Mouse (Mus musculus) liver, embryonic 12.5 days (tissue): ENCODE data around the gene 9630041A04Rik. TPM values are rescaled to one million over a fixed set of nuclear protein-coding genes. Genes with fewer than 3 reads are reported as not detected.

ENCODE experiments used
- ATAC-seq: fragments of 200-750 bp; cut with Nextera tagmentation; 2 replicates; pipeline ENCODE4 v1.8.0; 2017; ENCODE audit warnings: moderate number of reproducible peaks, mild to moderate bottlenecking, moderate library complexity
- H3K27ac ChIP-seq: fragments of 300-500 bp; sonication (generic); 2 replicates; pipeline ENCODE4 v1.5.1; 2016; ENCODE audit warnings: mild to moderate bottlenecking
- H3K27me3 ChIP-seq: fragments of 300-500 bp; sonication (generic); replicated peaks from 2 replicates; pipeline ENCODE4 v1.6.1; 2016; ENCODE audit warnings: mild to moderate bottlenecking, moderate library complexity
- H3K36me3 ChIP-seq: fragments of 300-500 bp; sonication (generic); 2 replicates; pipeline ENCODE4 v1.6.1; 2016; ENCODE audit warnings: mild to moderate bottlenecking, moderate library complexity
- H3K4me1 ChIP-seq: fragments of 300-500 bp; sonication (generic); 2 replicates; pipeline ENCODE4 v1.6.1; 2016
- H3K4me2 ChIP-seq: fragments of 300-500 bp; sonication (generic); 2 replicates; pipeline ENCODE4 v1.6.1; 2016; ENCODE audit warnings: mild to moderate bottlenecking, moderate library complexity
- H3K4me3 ChIP-seq: fragments of 300-500 bp; sonication (generic); 2 replicates; pipeline ENCODE4 v1.5.1; 2016; ENCODE audit warnings: mild to moderate bottlenecking, moderate library complexity
- H3K9ac ChIP-seq: fragments of 300-500 bp; sonication (generic); 2 replicates; pipeline ENCODE4 v1.6.1; 2016; ENCODE audit warnings: mild to moderate bottlenecking, moderate library complexity
- H3K9me3 ChIP-seq: fragments of 300-500 bp; sonication (generic); replicated peaks from 2 replicates; pipeline ENCODE4 v1.6.1; 2016; ENCODE audit warnings: mild to moderate bottlenecking, moderate library complexity
- WGBS: fragments of 180-500 bp; shearing (Covaris S2); methylation state at CpG from one replicate; pipeline ENCODE4 v1.1.7; 2016; ENCODE audit not compliant: insufficient replicate concordance; 5-methylcytosine and 5-hydroxymethylcytosine counted together
- polyA plus RNA-seq: library from polyadenylated mRNA; unstranded; fragments of >200 nt; fragmentation: Nextera tagmentation; extraction: Ambion mirVana; gene quantifications from 2 replicates; pipeline ENCODE4 v1.2.1, GENCODE M21; 2016

9630041A04Rik gene
- polyA plus RNA-seq, 1 experiment from 2014 or later, result not detected

DNA sequence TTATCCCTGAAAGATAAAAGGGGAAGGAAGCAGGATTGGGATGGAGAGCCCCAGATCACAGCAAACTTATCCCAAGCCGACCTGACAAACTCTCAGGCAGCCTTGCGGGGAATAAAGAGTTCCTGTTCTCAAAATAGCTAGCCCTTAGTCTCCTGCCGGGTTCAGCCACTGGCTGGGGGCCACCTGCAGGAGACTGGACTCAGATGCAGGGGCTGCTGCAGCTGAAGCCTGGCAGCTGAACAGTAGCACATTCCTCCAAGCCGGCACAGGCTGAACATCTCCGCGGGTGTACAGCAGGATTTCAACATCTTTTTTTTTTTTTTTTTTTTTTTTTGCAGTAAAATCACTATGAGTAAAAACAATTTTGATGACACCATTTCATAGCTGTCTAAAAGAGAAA is 110.2 kb downstream of the 9630041A04Rik start:
- no peak overlapping the region for H3K4me3 ChIP-seq
- 30% methylated on average over 6 of the region's 6 CpGs for WGBS
- H3K9ac ChIP-seq, result no peak overlapping the region
- no peaks in the 10 kb centered on the region for H3K36me3 ChIP-seq
- peaks cover 4% of the 10 kb centered on the region; the same call in 1 of the 2 replicates for H3K4me1 ChIP-seq
- no peak overlapping the region for H3K27ac ChIP-seq
- no peaks in the 10 kb centered on the region for H3K9me3 ChIP-seq
- H3K27me3 ChIP-seq, result no peaks in the 10 kb centered on the region; the same call in 1 of the 2 replicates
- ATAC-seq, result no peak
- no peak overlapping the region; the same call in 1 of the 2 replicates for H3K4me2 ChIP-seq

DNA sequence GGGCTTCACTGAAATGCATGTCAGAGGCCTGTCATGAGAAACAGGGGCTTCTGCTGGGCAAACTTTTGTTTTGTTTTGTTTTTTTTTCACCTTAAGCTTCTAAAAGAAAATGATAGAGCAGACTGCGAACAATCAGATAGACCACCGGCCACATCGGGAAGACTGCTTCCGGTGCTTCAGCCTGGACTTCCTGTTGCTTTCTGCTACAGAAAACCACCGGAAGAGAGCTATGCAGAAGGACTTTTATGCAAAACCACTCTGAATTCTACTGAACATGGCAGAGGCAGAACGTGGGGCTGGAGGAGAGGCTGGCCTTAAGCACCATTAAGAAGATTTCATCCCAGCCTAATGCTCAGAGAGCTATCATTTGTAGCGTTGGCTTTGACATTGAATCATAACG is 110.7 kb downstream of the 9630041A04Rik start:
- Histone ChIP-seq H3K36me3 (no peaks in the 10 kb centered on the region), H3K9ac (no peak overlapping the region), H3K27me3 (no peaks in the 10 kb centered on the region; the same call in 1 of the 2 replicates), H3K4me1 (peaks cover 4% of the 10 kb centered on the region; the same call in 1 of the 2 replicates), H3K27ac (no peak overlapping the region), H3K4me2 (peak overlapping the region; percentile 27; the same call in 1 of the 2 replicates), H3K9me3 (no peaks in the 10 kb centered on the region), H3K4me3 (no peak overlapping the region)
- WGBS, result 34% methylated on average over 8 of the region's 8 CpGs
- no peak for ATAC-seq

GRCm38 (mm10) chr9:101976884-101977465 is 115.3 kb downstream of the 9630041A04Rik start:
- H3K4me2 ChIP-seq, result no peak overlapping the region
- 0 out of 2 replicates have a peak, but pooled peaks cover 5% of the 10 kb centered on the region for H3K27me3 ChIP-seq
- no peaks in the 10 kb centered on the region for H3K9me3 ChIP-seq
- no peak for ATAC-seq
- H3K27ac ChIP-seq, result no peak overlapping the region
- H3K4me3 ChIP-seq, result no peak overlapping the region
- peaks cover 4% of the 10 kb centered on the region; the same call in 1 of the 2 replicates for H3K4me1 ChIP-seq
- WGBS, result 69% methylated on average over 4 of the region's 4 CpGs
- H3K9ac ChIP-seq, result no peak overlapping the region
- no peaks in the 10 kb centered on the region for H3K36me3 ChIP-seq

DNA sequence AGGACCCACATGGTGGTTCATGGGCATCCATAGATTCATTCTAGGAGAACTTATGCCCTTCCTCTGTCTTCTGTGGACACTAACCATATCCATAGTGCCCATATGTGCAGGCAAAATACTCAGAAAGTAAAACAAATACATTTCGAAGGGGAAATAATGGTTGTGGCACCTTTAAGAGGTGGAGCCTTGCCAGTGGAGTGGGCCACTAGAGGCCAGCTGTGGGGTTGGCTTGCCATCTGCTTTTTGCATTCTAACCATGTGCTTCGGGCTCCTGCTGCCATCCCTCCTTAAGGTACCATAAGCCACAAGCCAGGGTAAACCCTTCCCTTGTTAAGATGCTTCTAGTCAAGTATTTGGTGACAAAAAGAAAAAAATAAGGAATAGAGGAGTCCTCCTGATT is 119.5 kb downstream of the 9630041A04Rik start:
- H3K4me2 ChIP-seq, result no peak overlapping the region
- no peak overlapping the region for H3K9ac ChIP-seq
- H3K27me3 ChIP-seq, result 0 out of 2 replicates have a peak, but pooled peaks cover 5% of the 10 kb centered on the region
- no peak overlapping the region for H3K27ac ChIP-seq
- no peak for ATAC-seq
- WGBS, result 68% methylated on average over 2 of the region's 2 CpGs
- no peaks in the 10 kb centered on the region for H3K9me3 ChIP-seq
- H3K4me3 ChIP-seq, result no peak overlapping the region
- H3K36me3 ChIP-seq, result no peaks in the 10 kb centered on the region
- peaks cover under 1% of the 10 kb centered on the region for H3K4me1 ChIP-seq

GRCm38 (mm10) chr9:101982378-101982777 is 120.7 kb downstream of the 9630041A04Rik start:
- WGBS, result 66% methylated on average over 7 of the region's 7 CpGs
- no peak for ATAC-seq

DNA sequence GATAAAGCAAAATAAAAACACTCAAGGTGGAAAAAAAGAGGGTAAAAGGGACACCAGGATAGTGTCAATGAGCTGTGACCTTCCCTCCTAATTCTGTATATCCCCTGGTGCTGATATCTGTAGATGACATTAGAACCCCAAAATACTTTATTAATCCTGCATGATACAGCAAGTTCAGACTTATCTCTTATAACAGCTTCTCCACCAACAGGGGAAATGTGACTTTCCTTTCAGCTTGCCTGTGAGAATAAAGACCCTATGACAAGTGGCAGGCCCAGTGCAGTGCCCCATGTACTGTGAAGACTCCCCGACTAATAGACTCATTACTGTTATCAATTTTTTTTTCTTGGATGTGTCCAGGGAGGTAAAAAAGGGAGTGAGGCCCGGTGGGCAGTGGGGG is 125.3 kb downstream of the 9630041A04Rik start:
- H3K4me2 ChIP-seq, result no peak overlapping the region
- H3K36me3 ChIP-seq, result no peaks in the 10 kb centered on the region
- ATAC-seq, result peak; percentile 82
- no peak overlapping the region for H3K9ac ChIP-seq
- no peaks in the 10 kb centered on the region for H3K9me3 ChIP-seq
- H3K4me3 ChIP-seq, result no peak overlapping the region
- H3K4me1 ChIP-seq, result peaks cover 48% of the 10 kb centered on the region
- H3K27ac ChIP-seq, result peak overlapping the region; percentile 37; the same call in 1 of the 2 replicates
- 56% methylated on average over 2 of the region's 2 CpGs for WGBS
- no peaks in the 10 kb centered on the region for H3K27me3 ChIP-seq

More at GRCm38 (mm10) chr9:101982378-101982777, 120.7 kb downstream of the 9630041A04Rik start:
- H3K4me1 ChIP-seq, result peaks cover 13% of the 10 kb centered on the region
- H3K9me3 ChIP-seq, result no peaks in the 10 kb centered on the region
- H3K9ac ChIP-seq, result no peak overlapping the region
- no peak overlapping the region for H3K27ac ChIP-seq
- H3K27me3 ChIP-seq, result 0 out of 2 replicates have a peak, but pooled peaks cover 5% of the 10 kb centered on the region
- H3K36me3 ChIP-seq, result no peaks in the 10 kb centered on the region
- H3K4me2 ChIP-seq, result no peak overlapping the region
- H3K4me3 ChIP-seq, result no peak overlapping the region

- H3K4me2 ChIP-seq, result peak overlapping the region; percentile 43
- WGBS, result 70% methylated on average over 6 of the region's 6 CpGs
- H3K9ac ChIP-seq, result no peak overlapping the region
- H3K4me3 ChIP-seq, result no peak overlapping the region
- no peaks in the 10 kb centered on the region for H3K36me3 ChIP-seq
- H3K27me3 ChIP-seq, result no peaks in the 10 kb centered on the region
- no peak for ATAC-seq
- no peaks in the 10 kb centered on the region for H3K9me3 ChIP-seq
- H3K27ac ChIP-seq, result no peak overlapping the region; the same call in 1 of the 2 replicates
- peaks cover 77% of the 10 kb centered on the region for H3K4me1 ChIP-seq
Measured at GRCm38 (mm10) chr9:101990032-101990431, 128.4 kb downstream of the 9630041A04Rik start.

DNA sequence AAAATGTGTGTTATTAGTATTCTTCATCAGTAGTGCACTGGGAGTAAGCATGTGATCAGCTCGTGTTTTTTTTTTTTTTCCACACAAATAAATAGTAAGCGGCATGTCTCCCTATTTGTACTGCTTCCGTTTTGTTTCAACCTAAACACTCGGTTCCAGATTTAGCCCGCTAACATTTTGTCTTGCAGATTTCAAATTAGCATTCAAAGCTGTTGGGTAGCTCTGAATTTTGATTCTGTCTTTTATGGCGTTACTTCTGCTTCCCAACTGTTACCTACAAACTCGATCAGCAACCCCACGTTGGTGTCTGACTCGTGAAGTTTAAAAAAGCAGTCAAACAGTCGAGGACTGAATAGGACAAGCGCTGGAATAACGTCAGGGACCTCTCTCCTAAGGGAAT is 129.2 kb downstream of the 9630041A04Rik start:
- no peaks in the 10 kb centered on the region for H3K9me3 ChIP-seq
- no peak overlapping the region for H3K27ac ChIP-seq
- no peak for ATAC-seq
- H3K36me3 ChIP-seq, result no peaks in the 10 kb centered on the region
- no peak overlapping the region for H3K4me3 ChIP-seq
- no peaks in the 10 kb centered on the region for H3K27me3 ChIP-seq
- WGBS, result 78% methylated on average over 12 of the region's 12 CpGs
- H3K4me1 ChIP-seq, result peaks cover 85% of the 10 kb centered on the region
- no peak overlapping the region for H3K9ac ChIP-seq
- H3K4me2 ChIP-seq, result no peak overlapping the region
